Mouse (Mus musculus) liver, postnatal 0 days (tissue): ENCODE results near the gene Cyb561d2.

Source experiments
- CTCF ChIP-seq: sonication (generic); IDR thresholded peaks from 2 replicates; pipeline ENCODE4 v1.5.1; 2016; ENCODE audit warnings: antibody characterized with exemption, low read depth
- EP300 ChIP-seq: IDR thresholded peaks from 2 replicates; pipeline ENCODE4 v1.6.1; 2016; ENCODE audit warnings: antibody characterized with exemption, low read depth, mild to moderate bottlenecking

DNA sequence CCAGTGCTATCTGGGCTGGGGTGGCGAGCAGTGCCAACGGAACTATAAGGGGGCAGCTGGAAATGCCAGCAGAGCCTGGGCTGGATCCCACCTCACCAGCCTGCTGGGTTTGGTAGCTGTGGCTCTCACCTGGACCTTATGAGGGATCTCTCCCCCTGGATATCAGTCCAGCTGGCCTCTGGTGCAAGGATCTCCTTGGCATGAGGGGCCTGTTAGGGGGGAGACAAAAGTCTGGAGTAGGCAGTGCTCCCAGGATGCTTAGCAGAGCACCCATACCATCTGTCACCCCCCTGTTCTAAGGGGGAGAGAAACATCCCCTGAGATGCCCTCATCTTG, 30.3 kb upstream of the Cyb561d2 start:
- TF ChIP-seq CTCF: no peak
- TF ChIP-seq EP300: no peak
